21 mouse cellular contexts compared by ENCODE assay signal in the genomic region with DNA sequence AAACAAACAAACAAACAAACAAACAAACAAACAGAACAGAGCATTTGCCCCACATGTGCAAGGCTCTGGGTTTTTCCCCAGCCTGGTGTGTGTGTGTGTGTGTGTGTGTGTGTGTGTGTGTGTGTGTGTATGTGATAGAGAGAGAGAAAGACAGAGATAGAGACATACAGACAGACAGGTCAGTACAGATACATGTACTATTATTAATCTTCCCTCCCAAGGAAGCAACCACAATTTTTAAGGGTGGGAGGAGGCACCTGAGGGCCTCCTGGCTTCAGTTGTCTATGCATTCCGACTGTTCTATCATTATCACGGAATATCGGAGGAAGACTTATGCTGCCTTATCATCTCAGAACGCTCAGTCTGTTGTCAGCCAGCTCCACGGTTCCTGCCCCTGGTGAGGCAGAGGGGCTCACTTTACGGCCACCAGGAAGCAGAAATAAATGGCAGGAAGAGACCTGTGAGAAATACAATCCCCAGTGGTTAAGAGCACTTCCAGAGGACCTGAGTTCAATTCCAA. TPM values are rescaled to one million over a fixed set of nuclear protein-coding genes. Genes with fewer than 3 reads are reported as not detected.
DNase-seq lines count a peak whose midpoint lies in the region; ATAC-seq and TF ChIP-seq lines count a peak whose summit lies in the region.
"Had no signal": no experiment of that assay in that cellular context is flagged by ENCODE, and none has a peak within 500 bp of the region (broad histone marks: within the 10 kb centered on the region; RNA-seq: fewer than 3 reads in every experiment).

No protein-coding gene starts in this region.

- no peak for DNase-seq in ES-E14 (ENCODE audit: low read depth, low spot score)
- no peak for DNase-seq in cerebellum, adult 8-10 months
- DNase-seq in left cerebral cortex, postnatal 14 days (ENCODE audit: low spot score in 2 of 2): no peak
- no peak for DNase-seq in embryo, embryonic 11 days
- DNase-seq: adrenal gland, adult 2 months; adrenal gland, postnatal 25 days; cerebellum, adult 11 months; cerebellum, adult 9-10 months; cerebellum, postnatal 25 days; forebrain, postnatal 0 days; gastrocnemius, postnatal 14 days; heart, adult 2 months; heart, postnatal 14 days had no signal

- no peaks in the 10 kb centered on the region for H3K9me3 ChIP-seq in ES-E14 (ENCODE audit: control insufficient read depth, insufficient read depth, low read depth, low read length)
- H3K9me3 ChIP-seq in liver, embryonic 12.5 days (replicated peaks): no peaks in the 10 kb centered on the region
- H3K9me3 ChIP-seq in liver, embryonic 16.5 days (replicated peaks; ENCODE audit: control insufficient read depth, low read length): no peaks in the 10 kb centered on the region
- H3K9me3 ChIP-seq: embryonic facial prominence, embryonic 13.5 days; forebrain, embryonic 13.5 days; heart, embryonic 15.5 days had no signal

- WGBS in liver, embryonic 12.5 days (ENCODE audit: insufficient replicate concordance): 24% methylated on average over 6 of the region's 6 CpGs
- WGBS in liver, embryonic 16.5 days (ENCODE audit: insufficient replicate concordance): 41% methylated on average over 6 of the region's 6 CpGs

- H3K4me2 ChIP-seq in liver, embryonic 12.5 days: peak overlapping the region; percentile 26
- H3K4me2 ChIP-seq in liver, embryonic 16.5 days (ENCODE audit: low read depth, low read length): peak overlapping the region; percentile 12; the same call in 1 of the 2 replicates
- H3K4me2 ChIP-seq: embryonic facial prominence, embryonic 13.5 days; forebrain, embryonic 13.5 days; heart, embryonic 11.5 days; heart, embryonic 15.5 days; hindbrain, embryonic 14.5 days had no signal

- peak overlapping the region; percentile 25; the same call in 1 of the 2 replicates for H3K27ac ChIP-seq in ES-E14 (ENCODE audit: insufficient read depth, low read depth, low read length, poor library complexity, severe bottlenecking)
- peak overlapping the region; percentile 58 for H3K27ac ChIP-seq in liver, embryonic 12.5 days
- H3K27ac ChIP-seq in liver, embryonic 16.5 days (ENCODE audit: low read length): no peak overlapping the region
- H3K27ac ChIP-seq: embryonic facial prominence, embryonic 13.5 days; forebrain, embryonic 13.5 days; heart, adult 2 months; heart, embryonic 15.5 days; hindbrain, embryonic 14.5 days had no signal

- H3K9ac ChIP-seq in ES-E14 (ENCODE audit: insufficient read depth, low read depth, low read length, poor library complexity, severe bottlenecking): no peak overlapping the region; the same call in 1 of the 2 replicates
- no peak overlapping the region for H3K9ac ChIP-seq in liver, embryonic 12.5 days
- H3K9ac ChIP-seq in liver, embryonic 16.5 days (ENCODE audit: low read depth, low read length): no peak overlapping the region
- H3K9ac ChIP-seq: embryonic facial prominence, embryonic 13.5 days; forebrain, embryonic 13.5 days; forebrain, postnatal 0 days; heart, embryonic 15.5 days; hindbrain, embryonic 14.5 days had no signal

- no peaks in the 10 kb centered on the region for H3K36me3 ChIP-seq in ES-E14 (ENCODE audit: control insufficient read depth, insufficient read depth, low read length, poor library complexity, severe bottlenecking)
- no peaks in the 10 kb centered on the region for H3K36me3 ChIP-seq in liver, embryonic 12.5 days
- H3K36me3 ChIP-seq in liver, embryonic 16.5 days (ENCODE audit: control insufficient read depth, insufficient read depth): no peaks in the 10 kb centered on the region
- H3K36me3 ChIP-seq: embryonic facial prominence, embryonic 13.5 days; heart, embryonic 15.5 days had no signal

- in situ Hi-C loops in ES-E14 (cut with MboI; ENCODE audit: low sequenced_read_pairs in 2 of 2, unreplicated experiment in 2 of 2): no loop called here

- H3K27me3 ChIP-seq in liver, embryonic 12.5 days (replicated peaks): no peaks in the 10 kb centered on the region
- H3K27me3 ChIP-seq in liver, embryonic 16.5 days (ENCODE audit: control insufficient read depth, insufficient read depth, low read depth, low read length): no peaks in the 10 kb centered on the region
- H3K27me3 ChIP-seq: embryonic facial prominence, embryonic 13.5 days; forebrain, embryonic 13.5 days; heart, embryonic 15.5 days had no signal

- intact Hi-C loops in left cerebral cortex, postnatal 14 days (cut with DNase I): no loop called here

- ATAC-seq in liver, embryonic 12.5 days: peak; percentile 81
- peak; percentile 60 for ATAC-seq in liver, embryonic 16.5 days (ENCODE audit: low read depth)
- ATAC-seq: forebrain, embryonic 13.5 days; forebrain, postnatal 0 days; inflammation-experienced regulatory T-cells, adult 6 months had no signal

- H3K4me1 ChIP-seq in ES-E14 (ENCODE audit: control insufficient read depth in 2 of 2, insufficient read depth in 2 of 2, low read length in 2 of 2, poor library complexity in 1 of 2): peaks cover 10 to 15% of the 10 kb centered on the region in 2 experiments
- H3K4me1 ChIP-seq in liver, embryonic 12.5 days: peaks cover 54% of the 10 kb centered on the region
- H3K4me1 ChIP-seq in liver, embryonic 16.5 days (ENCODE audit: control insufficient read depth, low read depth, low read length): peaks cover 19% of the 10 kb centered on the region

- no peak overlapping the region for H3K4me3 ChIP-seq in ES-E14 (ENCODE audit: insufficient read depth in 1 of 2, low read depth in 1 of 2, low read length in 2 of 2, poor library complexity in 1 of 2, severe bottlenecking in 1 of 2)
- no peak overlapping the region for H3K4me3 ChIP-seq in liver, embryonic 12.5 days
- H3K4me3 ChIP-seq in liver, embryonic 16.5 days (ENCODE audit: low read depth, low read length): no peak overlapping the region
- H3K4me3 ChIP-seq: embryonic facial prominence, embryonic 13.5 days; forebrain, embryonic 13.5 days; heart, adult 2 months; heart, embryonic 15.5 days had no signal

TF ChIP-seq in ES-E14, 5 proteins besides CTCF, POLR2A, EP300 and RAD21:
- TF ChIP-seq CHD2 (IDR thresholded peaks at IDR 0.05; ENCODE audit: low read depth, low read length) (no peak), ZC3H11A (IDR thresholded peaks at IDR 0.05; ENCODE audit: borderline replicate concordance, low read depth, low read length) (no peak), HCFC1 (IDR thresholded peaks at IDR 0.05; ENCODE audit: borderline replicate concordance, insufficient read depth, low read length) (no peak), MAFK (IDR thresholded peaks at IDR 0.05; ENCODE audit: insufficient read depth, low read depth, low read length) (no peak), ZNF384 (IDR thresholded peaks at IDR 0.05; ENCODE audit: low read depth, low read length) (no peak)
TF ChIP-seq in ES-E14: peak in this region for 0.

RNA-seq across cellular contexts. Expression of gene Gtf2i, which starts 14.0 kb away (rescaled TPM):
- total RNA-seq in ES-E14 (2012; rRNA removed): 64.3 and 81.0 TPM in 2 replicates
- 65.4 and 65.6 TPM in 2 replicates for polyA plus RNA-seq in liver, embryonic 12.5 days (2016; fragmentation: Nextera tagmentation; extraction: Ambion mirVana)
- 31.7 and 34.2 TPM in 2 replicates for polyA plus RNA-seq in liver, embryonic 16.5 days (2015; fragmentation: Nextera tagmentation; extraction: Ambion mirVana)
- total RNA-seq in left cerebral cortex, postnatal 14 days (2021): 100 to 1,000 TPM; 205 to 240 TPM
